Mouse (Mus musculus): Measurements from ENCODE around the gene Sirt3.
A peak's percentile ranks its signal among the peaks of the same experiment; 100 is the strongest.

The Sirt3 gene

DNA sequence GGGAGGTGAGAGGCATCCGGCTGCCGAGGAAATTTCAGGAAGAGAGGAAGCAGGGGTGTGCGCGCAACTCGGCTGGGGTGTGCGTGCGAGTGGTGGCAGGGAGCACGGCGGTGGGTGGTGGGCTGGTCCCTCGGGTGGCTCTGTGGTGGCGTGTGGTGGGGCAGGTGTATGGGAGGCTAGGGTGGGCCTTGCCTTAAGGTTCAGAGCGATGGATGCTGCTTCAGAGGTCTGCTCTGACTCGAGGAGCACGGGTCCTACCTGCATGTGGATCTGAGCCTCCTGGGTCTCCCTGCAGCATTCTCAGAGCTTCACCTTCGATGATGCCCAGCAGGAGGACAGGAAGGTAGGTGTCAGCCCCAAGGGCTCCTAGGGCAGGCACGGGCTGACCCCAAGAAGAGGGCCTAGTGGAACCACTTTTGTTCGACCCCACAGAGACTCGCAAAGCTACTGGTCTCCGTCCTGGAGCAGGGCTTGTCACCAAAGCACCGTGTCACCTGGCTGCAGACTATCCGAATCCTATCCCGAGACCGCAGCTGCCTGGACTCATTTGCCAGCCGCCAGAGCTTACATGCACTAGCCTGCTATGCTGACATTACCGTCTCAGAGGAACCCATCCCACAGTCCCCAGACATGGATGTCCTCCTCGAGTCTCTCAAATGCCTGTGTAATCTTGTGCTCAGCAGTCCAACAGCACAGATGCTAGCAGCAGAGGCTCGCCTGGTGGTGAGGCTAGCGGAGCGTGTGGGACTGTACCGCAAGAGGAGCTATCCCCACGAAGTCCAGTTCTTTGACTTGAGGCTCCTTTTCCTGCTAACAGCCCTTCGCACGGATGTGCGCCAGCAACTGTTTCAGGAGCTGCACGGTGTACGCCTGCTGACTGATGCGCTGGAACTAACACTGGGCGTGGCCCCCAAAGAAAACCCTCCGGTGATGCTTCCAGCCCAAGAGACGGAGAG, 24.3 kb downstream of the Sirt3 start, which contains the start of gene Bet1l:
Gene Bet1l (minus strand): TSS at position 28 of the 956 bp plus-strand sequence.
- peaks cover 72% of the 10 kb centered on the region for H3K4me1 ChIP-seq (replicated peaks; ENCODE audit: low read depth, low read length)
- TF ChIP-seq NANOG (IDR thresholded peaks at IDR 0.05; ENCODE audit: borderline replicate concordance, low read length) (no peak), CTCF (conservative IDR thresholded peaks at IDR 0.05; ENCODE audit: low read length) (no peak), POU5F1 (IDR thresholded peaks at IDR 0.05; ENCODE audit: borderline replicate concordance, low read length) (no peak)
- no peaks in the 10 kb centered on the region for H3K9me3 ChIP-seq (ENCODE audit: low read length)

GRCm38 (mm10) chr7:140856785-140857549, 25.1 kb downstream of the Sirt3 start, which contains the start of gene Ric8a:
Gene Ric8a (plus strand): TSS chr7:140856957.
- peak within 1 kb of the TSS; percentile 90 for H3K4me3 ChIP-seq (replicated peaks; ENCODE audit: low read length)
- TF ChIP-seq CTCF (conservative IDR thresholded peaks at IDR 0.05; ENCODE audit: low read length): no peak
- no peak for TF ChIP-seq NANOG (IDR thresholded peaks at IDR 0.05; ENCODE audit: borderline replicate concordance, low read length)
- TF ChIP-seq POU5F1 (IDR thresholded peaks at IDR 0.05; ENCODE audit: borderline replicate concordance, low read length): no peak
- no peaks in the 10 kb centered on the region for H3K27me3 ChIP-seq (ENCODE audit: insufficient read depth, low read length)

More for the DNA sequence above, 24.3 kb downstream of the Sirt3 start, which contains the start of gene Bet1l:
- Histone ChIP-seq H3K4me3 (replicated peaks; ENCODE audit: low read length) (peak within 1 kb of the TSS; percentile 90), H3K27me3 (ENCODE audit: insufficient read depth, low read length) (no peaks in the 10 kb centered on the region), H3K36me3 (ENCODE audit: insufficient read depth, low read length) (peaks cover 78% of the 10 kb centered on the region)

GRCm38 (mm10) chr7:140855860-140856784, 26.0 kb downstream of the Sirt3 start, which contains the start of gene Gm45785:
Gene Gm45785 (minus strand): TSS chr7:140856331.
- TF ChIP-seq NANOG (IDR thresholded peaks at IDR 0.05; ENCODE audit: borderline replicate concordance, low read length) (no peak), CTCF (conservative IDR thresholded peaks at IDR 0.05; ENCODE audit: low read length) (no peak)
- peaks cover 79% of the 10 kb centered on the region for H3K4me1 ChIP-seq (replicated peaks; ENCODE audit: low read depth, low read length)
- H3K4me3 ChIP-seq (replicated peaks; ENCODE audit: low read length): peak within 1 kb of the TSS; percentile 90
- no peaks in the 10 kb centered on the region for H3K27me3 ChIP-seq (ENCODE audit: insufficient read depth, low read length)
- H3K9me3 ChIP-seq (ENCODE audit: low read length): no peaks in the 10 kb centered on the region
- H3K36me3 ChIP-seq (ENCODE audit: insufficient read depth, low read length): peaks cover 76% of the 10 kb centered on the region

More at GRCm38 (mm10) chr7:140856785-140857549, 25.1 kb downstream of the Sirt3 start, which contains the start of gene Ric8a:
- Histone ChIP-seq H3K9me3 (ENCODE audit: low read length) (no peaks in the 10 kb centered on the region), H3K36me3 (ENCODE audit: insufficient read depth, low read length) (peaks cover 78% of the 10 kb centered on the region), H3K4me1 (replicated peaks; ENCODE audit: low read depth, low read length) (peaks cover 77% of the 10 kb centered on the region)

DNA sequence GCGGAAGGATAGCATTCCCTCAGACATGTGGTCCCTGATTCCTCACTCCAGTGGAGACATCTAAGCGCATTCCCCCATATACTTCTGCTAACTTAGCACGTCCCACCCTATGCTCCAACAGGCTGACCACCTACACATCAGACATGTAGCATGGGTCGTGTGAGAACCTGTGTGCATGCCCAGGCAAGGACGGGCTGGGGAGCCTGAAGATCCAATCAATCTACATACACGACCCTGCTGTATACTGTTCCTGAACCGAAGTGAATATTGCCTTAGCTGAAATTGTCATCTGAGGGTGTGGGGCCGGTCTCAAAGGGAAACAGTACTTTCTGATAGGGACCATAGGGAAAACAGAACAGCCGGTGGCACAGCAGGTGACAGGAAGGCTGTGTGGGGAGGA, 26.9 kb downstream of the Sirt3 start:
- H3K27me3 ChIP-seq (ENCODE audit: insufficient read depth, low read length): no peaks in the 10 kb centered on the region
- peaks cover 82% of the 10 kb centered on the region for H3K4me1 ChIP-seq (replicated peaks; ENCODE audit: low read depth, low read length)
- H3K9me3 ChIP-seq (ENCODE audit: low read length): no peaks in the 10 kb centered on the region
- TF ChIP-seq POU5F1 (IDR thresholded peaks at IDR 0.05; ENCODE audit: borderline replicate concordance, low read length) (no peak), CTCF (conservative IDR thresholded peaks at IDR 0.05; ENCODE audit: low read length) (no peak), NANOG (IDR thresholded peaks at IDR 0.05; ENCODE audit: borderline replicate concordance, low read length) (no peak)
- peaks cover 75% of the 10 kb centered on the region for H3K36me3 ChIP-seq (ENCODE audit: insufficient read depth, low read length)
- H3K4me3 ChIP-seq (replicated peaks; ENCODE audit: low read length): peak overlapping the region; percentile 90

DNA sequence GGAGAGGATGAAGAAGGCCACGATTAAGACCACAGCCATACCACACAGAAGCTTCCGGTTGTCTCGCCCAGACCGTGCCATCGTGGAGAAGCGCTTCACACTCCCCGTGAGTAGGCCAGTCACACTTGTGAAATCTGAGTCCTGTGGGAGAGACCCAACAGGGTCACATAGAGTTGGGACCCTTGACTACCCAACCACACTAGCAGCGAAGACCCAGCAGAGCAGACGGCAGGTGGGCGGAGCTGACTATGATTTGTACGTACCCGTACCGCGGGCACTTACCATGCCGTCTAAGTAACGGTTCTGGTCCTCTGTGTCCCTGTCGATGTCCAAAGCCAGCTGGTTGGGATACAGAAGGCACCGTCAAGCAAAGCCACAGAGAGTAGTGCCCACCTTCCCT, 27.6 kb downstream of the Sirt3 start:
- TF ChIP-seq NANOG (IDR thresholded peaks at IDR 0.05; ENCODE audit: borderline replicate concordance, low read length) (no peak), CTCF (conservative IDR thresholded peaks at IDR 0.05; ENCODE audit: low read length) (no peak), POU5F1 (IDR thresholded peaks at IDR 0.05; ENCODE audit: borderline replicate concordance, low read length) (no peak)
- no peaks in the 10 kb centered on the region for H3K27me3 ChIP-seq (ENCODE audit: insufficient read depth, low read length)
- H3K36me3 ChIP-seq (ENCODE audit: insufficient read depth, low read length): peaks cover 68% of the 10 kb centered on the region
- H3K9me3 ChIP-seq (ENCODE audit: low read length): no peaks in the 10 kb centered on the region
- H3K4me1 ChIP-seq (replicated peaks; ENCODE audit: low read depth, low read length): peaks cover 81% of the 10 kb centered on the region
- H3K4me3 ChIP-seq (replicated peaks; ENCODE audit: low read length): peak overlapping the region; percentile 90

DNA sequence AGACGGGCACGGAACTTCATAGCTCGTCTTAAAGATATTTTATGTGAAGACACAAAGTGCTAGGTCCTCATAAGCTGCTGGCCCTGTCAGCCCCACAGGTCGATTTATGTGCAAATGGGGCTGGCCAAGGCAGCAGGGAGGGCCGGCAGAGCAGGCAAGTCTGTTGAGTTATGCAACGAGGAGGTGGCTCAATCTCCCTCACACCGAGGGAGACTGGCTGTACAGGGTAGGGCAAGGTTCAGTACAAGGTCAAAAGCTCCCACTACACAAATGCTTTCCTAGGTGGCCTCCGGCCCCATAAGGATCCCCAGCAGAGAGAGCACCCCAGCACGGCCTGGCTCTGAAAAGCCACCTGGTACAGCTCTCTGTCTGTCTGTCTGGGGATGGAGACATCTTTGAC, 28.7 kb downstream of the Sirt3 start:
- H3K36me3 ChIP-seq (ENCODE audit: insufficient read depth, low read length): peaks cover 57% of the 10 kb centered on the region
- H3K9me3 ChIP-seq (ENCODE audit: low read length): no peaks in the 10 kb centered on the region
- TF ChIP-seq NANOG (IDR thresholded peaks at IDR 0.05; ENCODE audit: borderline replicate concordance, low read length): no peak
- TF ChIP-seq CTCF (conservative IDR thresholded peaks at IDR 0.05; ENCODE audit: low read length): no peak
- TF ChIP-seq POU5F1 (IDR thresholded peaks at IDR 0.05; ENCODE audit: borderline replicate concordance, low read length): no peak
- peaks cover 74% of the 10 kb centered on the region for H3K4me1 ChIP-seq (replicated peaks; ENCODE audit: low read depth, low read length)
- H3K27me3 ChIP-seq (ENCODE audit: insufficient read depth, low read length): no peaks in the 10 kb centered on the region
- peak overlapping the region; percentile 90 for H3K4me3 ChIP-seq (replicated peaks; ENCODE audit: low read length)

DNA sequence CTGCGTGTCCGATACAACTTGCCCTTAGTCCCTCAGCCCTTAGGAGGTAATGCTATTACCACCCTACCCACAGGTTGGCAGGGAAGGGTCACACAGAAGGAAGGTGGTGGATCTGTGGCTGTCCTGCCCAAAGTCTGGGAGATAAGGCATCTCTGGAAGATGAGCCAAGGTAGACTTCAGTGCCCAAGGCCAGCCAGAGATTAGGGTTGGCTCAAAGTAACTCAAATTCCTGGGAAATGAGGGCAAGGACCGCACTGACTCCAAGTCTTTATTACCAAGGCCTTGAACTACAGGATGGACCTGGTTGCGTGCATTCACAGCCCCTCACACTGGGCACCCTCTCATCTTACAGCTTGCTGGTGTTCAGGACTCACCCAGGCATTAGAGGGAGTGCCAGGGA, 30.2 kb downstream of the Sirt3 start:
- Histone ChIP-seq H3K36me3 (ENCODE audit: insufficient read depth, low read length) (peaks cover 52% of the 10 kb centered on the region), H3K4me1 (replicated peaks; ENCODE audit: low read depth, low read length) (peaks cover 79% of the 10 kb centered on the region), H3K4me3 (replicated peaks; ENCODE audit: low read length) (no peak overlapping the region), H3K27me3 (ENCODE audit: insufficient read depth, low read length) (no peaks in the 10 kb centered on the region; the same call in 1 of the 2 replicates), H3K9me3 (ENCODE audit: low read length) (no peaks in the 10 kb centered on the region)
- no peak for TF ChIP-seq POU5F1 (IDR thresholded peaks at IDR 0.05; ENCODE audit: borderline replicate concordance, low read length)
- no peak for TF ChIP-seq NANOG (IDR thresholded peaks at IDR 0.05; ENCODE audit: borderline replicate concordance, low read length)
- TF ChIP-seq CTCF (conservative IDR thresholded peaks at IDR 0.05; ENCODE audit: low read length): no peak

All from E14TG2a.4 (cell line).